Mouse (Mus musculus): ENCODE results near the gene Atp10b. TPM values are rescaled to one million over a fixed set of nuclear protein-coding genes. Genes with fewer than 3 reads are reported as not detected.

Gene Atp10b
- total RNA-seq, 2 experiments from 2014 or later, result 0.80 to 0.89 TPM

DNA sequence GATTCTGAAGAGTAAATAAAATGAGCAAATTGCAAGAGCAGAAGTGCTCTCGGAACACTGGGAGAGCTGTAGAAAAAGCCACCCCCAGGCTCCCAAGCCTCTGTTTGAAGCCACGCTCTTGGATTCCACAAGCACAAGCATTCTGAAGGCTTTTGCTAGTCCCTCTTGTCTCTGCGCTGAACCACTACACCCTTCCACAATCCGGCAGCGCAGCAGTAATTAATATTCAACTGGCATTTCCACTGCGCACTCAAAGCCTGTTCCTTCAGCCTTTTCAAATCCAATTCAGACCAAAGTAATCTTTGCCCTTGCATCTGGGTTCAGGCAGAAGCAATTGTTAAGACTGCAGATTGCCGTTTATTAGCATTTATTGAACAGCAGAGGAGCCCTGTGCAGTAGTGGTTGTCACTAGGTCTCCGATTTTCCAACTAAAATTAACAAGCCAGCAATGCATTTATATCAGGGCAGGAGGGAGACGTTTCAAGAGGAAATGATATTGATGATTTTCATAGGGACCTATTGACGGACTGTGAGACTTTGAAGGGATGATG is 120.7 kb downstream of the Atp10b start:
- intact Hi-C loops (cut with DNase I), result no loop called here
- DNase-seq (ENCODE audit: low spot score in 2 of 2), result peak; percentile 8 to 35

DNA sequence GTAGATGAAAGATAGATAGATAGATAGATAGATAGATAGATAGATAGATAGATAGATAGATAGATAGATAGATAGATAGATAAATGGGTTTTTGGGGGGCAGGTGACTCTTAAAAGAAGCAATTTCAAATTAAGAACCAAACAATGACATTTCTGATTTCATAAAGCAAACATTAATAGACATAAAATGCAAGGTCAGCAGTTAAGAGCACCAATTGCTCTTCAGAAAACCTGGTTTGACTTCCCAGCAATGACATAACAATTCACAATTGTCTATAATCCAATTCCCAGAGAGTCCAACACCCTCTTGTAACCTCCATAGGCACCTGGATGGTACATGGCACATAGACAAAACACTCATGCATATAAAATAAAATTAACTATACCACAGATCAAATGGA is 124.2 kb downstream of the Atp10b start:
- intact Hi-C loops (cut with DNase I), result no loop called here
- DNase-seq (ENCODE audit: low spot score in 2 of 2), result no peak

- intact Hi-C loops (cut with DNase I), result no loop called here
- DNase-seq (ENCODE audit: low spot score in 2 of 2), result no peak
Observed at GRCm38 (mm10) chr11:43297584-43297983, 147.9 kb downstream of the Atp10b start.

GRCm38 (mm10) chr11:43311000-43311399 is 161.3 kb downstream of the Atp10b start:
- intact Hi-C loops (cut with DNase I), result no loop called here

More at GRCm38 (mm10) chr11:43311000-43311399, 161.3 kb downstream of the Atp10b start:
- DNase-seq (ENCODE audit: low spot score in 2 of 2), result no peak

Other genes starting within 250 kb of the Atp10b start
- gene Gm9972, start 114.1 kb upstream of the Atp10b start, total RNA-seq (2021), result not detected

Data from left cerebral cortex, postnatal 25 days (tissue).